Mouse (Mus musculus) cerebellum, postnatal 36 days (tissue): ENCODE measurements around the gene Gm49510.

ENCODE experiments used
- DNase-seq, 2 experiments: peaks; one replicate each; pipeline ENCODE4 v3.0.0; 2021 to 2022; ENCODE audit warnings: mixed read lengths in 2 of 2

Gene Gm49510

DNA sequence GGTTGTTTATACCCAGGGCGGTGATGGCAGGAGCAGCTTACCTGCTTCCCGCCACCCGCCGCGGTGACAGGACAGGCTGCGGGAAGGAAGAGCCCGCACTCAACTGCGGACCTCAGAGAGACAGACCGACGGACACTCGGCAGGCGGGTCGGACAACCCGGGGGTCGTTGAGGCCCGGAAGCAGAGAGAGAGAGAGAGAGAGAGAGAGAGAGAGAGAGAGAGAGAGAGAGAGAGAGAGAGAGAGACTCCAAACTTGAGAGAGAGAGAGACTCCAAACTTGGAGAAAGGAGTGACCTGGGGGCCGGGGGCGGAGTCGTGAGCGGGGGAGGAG lies at the start of gene Gm49510:
Gene Gm49510 (plus strand): TSS at position 259 of the 331 bp plus-strand sequence.
- DNase-seq, result no peak

DNA sequence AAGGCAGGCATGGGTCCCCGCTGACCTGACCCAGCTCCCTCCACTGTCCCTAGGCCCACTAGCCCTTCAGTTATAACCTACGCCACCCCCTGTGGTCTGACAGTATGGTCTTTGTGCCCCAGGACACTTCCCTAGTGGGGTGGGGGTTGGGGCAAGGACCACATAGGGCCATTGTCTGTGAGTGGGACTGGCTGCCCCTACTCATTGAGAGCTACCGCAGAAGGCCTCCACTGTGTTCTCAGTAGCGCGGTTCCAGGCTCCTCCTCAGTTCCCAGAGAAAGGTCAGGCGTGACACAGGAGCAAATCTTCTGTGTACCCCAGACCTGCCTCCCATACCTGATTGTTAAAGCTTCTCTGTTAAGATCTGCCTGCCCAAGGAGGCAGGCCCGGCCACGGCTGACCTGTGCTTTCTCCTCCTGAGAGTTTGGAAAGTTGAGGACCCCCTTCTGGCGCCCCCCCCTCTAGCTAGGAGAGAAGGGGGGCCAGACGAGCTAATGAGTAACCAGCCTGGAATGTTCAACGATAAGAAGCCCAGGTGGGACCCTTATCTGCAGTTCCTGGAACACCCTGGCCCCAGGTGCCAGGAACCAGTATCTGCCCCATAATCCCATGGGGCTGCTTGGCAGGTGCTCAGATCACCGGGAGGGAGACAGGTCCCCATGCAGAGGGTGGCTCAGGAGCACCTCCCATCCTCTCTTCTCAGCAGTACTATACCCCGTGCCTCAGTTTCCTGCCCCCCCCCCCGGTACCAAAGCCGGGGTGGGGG lies 49.2 kb upstream of the Gm49510 start:
- no peak for DNase-seq

DNA sequence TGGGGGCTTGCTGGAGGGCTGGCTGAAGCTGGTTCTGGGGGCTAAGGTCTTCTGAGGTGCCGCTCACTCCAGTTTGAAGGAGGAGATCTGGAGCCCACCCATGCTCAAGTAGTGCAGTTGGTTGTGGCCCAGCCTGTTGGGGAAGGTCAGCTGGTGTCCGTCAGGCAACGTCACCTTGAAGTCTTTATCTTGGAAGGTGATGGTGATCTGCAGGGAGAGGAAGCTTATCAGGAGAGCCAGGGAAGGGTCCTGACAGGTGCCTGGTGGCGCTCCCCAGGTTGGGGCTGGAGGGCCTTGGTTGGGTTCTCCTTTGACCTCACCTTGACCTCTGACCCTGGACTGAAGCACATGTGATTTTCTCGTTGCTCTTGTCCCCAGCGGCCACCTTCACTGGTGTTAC lies 48.5 kb upstream of the Gm49510 start:
- no peak for DNase-seq

DNA sequence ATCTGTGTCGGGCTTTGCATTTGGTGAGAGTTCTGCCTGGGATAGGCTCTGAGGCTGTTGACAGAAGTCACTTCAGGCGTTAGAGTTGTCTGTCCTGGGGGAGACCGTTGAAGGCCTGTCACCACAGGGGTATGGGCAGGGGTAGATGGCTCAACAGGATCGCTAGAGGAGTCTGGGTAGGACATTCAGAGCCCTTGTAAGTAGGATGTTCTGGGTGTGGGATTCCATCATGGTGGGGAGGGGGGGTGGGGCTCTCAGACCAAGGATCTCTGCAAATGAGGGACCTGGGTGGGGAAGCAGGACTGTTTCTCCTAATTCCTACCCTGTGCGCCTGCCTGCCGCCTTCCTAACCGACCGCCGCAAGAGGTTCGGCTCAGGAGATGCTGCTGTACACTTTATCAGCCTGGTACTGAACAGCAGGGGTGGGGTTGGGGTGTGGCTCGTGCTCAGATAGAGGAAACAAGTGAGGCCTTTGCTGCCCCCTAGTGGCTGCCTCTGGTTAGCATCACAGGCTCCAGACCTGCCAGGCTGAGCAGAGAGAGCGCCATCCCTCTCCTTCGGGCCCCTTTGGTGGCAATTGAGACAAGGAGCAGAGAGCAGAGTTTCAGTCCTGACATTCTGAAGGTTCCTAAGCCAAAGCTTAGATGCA lies 47.8 kb upstream of the Gm49510 start:
- peak; percentile 94 to 96 for DNase-seq

DNA sequence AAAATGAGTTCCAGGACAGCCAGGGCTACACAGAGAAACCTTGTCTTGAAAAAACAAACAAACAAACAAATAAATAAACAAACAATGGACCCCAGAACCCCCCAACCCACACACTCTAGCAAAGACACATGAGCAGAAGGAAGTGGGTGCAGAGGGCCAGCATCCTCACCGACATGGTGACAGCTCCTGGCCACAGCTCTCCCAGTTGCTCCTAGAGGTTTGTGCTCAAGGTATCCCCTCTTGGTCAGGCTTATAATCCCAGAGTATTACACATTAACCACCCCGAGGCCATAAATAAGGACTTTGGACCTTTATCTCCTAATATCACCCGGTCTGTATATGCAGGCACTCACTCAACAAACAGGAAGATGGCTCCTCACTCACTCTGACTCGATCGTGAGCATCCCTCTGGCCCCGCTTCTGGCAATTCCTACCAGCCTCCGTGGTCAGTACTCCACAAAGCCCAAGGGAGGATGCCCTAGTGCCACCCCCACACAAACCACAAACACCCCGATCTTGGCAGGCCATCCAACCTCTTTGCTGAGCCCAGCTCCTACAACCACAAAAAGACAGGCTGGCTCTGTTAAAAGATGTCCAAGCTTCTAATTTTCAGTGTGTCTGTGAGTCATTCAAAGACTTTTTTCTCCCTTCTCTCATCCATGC lies 44.0 kb upstream of the Gm49510 start, which contains the start of gene Lgals2:
Gene Lgals2 (minus strand): TSS at position 227 of the 663 bp plus-strand sequence.
- no peak for DNase-seq

DNA sequence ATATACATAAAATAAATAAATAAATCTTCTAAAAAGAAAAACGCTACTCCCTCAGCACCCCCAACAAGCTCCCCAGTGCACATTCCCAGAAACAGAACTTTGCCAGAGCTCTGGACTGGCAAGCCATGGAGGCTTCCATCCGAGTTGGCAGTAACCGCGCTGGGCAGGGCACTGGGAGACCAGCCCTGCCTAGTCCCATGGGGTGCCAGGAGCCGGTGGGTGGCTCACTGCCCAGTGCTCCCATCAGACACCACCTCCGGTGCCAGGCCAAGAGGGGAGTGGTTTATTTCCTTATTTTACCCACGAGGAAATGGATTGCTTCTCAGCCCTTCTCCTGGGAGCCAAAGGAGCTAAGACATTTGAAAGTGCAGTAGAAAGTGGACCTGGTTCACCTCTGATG lies 42.5 kb upstream of the Gm49510 start:
- peak; percentile 48 to 62 for DNase-seq

DNA sequence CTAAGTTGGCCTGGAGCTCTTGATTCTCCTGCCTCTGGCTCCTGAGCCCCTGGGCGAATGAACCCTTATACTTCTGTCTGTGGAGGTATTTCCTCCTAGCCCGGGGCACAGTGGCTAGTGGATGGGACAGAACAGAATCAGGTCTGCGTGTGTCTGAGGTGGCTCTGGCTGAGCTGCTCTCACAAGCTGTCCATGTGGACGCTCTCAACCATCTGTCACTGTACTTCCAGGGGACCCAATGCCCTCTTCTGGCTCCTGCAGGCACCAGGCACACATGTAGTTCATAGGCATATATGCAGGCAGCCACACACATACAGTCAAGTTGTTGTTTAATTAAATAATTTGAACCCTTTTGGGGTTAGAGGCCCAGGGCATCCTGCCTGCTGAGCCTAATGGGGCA lies 40.2 kb upstream of the Gm49510 start:
- DNase-seq, result peak; percentile 65 to 72

DNA sequence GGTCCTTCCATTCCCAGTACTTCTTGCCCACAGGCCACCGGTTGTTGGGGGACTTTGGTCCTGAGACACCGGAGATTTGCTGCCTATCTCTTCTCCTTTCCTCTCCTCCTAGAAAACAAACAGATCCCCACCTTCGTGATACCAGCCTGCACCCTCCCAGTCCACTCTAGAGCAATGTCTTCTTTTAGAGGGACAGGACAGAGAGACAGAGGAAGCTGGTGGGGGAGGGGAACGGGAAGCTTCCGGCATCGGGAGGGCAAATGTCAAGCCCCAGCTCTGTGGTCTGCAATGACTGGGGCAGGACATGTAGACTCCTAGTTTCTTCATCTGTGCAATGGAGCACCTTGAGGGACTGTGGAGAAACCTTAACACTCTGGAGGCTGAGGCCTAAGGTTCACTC lies 39.8 kb upstream of the Gm49510 start:
- no peak for DNase-seq

DNA sequence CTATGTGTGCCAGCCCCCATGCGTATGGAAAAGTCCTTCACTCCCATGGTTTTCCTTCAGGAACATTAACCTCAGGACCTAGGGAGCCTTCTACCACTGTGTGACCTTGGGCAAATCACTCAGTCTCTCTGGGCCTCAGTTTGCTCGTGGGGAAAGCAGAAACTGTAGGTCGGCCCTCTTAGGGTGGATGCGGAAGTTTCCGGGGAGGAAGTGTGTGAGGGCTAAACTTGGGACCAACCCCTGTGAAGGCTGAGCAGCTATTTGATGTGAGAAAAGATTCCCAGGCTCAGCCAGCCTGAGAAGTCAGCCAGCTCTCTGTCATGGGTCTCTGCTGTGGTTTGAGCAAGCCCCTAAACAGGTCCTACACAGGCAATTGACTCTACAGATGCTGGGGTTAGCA lies 37.2 kb upstream of the Gm49510 start:
- DNase-seq, result no peak

DNA sequence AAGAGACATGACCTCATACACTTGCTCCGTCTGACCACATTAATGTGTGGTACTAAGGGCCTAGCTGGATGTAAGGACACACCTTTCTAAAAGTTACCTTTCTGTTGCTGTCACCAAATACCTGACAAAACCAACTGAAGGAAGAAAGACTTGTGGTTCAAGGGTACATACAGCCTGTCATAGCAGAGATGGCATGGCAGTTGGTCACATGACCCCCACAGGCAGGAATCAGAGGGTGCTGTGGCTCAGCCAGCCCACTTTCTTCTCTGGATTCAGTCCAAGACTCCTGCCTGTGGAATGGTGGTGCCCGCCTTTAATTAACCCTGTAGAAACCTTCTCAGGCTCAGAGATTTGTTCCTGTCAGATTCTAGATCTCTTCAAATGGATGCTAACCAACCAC lies 36.3 kb upstream of the Gm49510 start:
- DNase-seq, result no peak

DNA sequence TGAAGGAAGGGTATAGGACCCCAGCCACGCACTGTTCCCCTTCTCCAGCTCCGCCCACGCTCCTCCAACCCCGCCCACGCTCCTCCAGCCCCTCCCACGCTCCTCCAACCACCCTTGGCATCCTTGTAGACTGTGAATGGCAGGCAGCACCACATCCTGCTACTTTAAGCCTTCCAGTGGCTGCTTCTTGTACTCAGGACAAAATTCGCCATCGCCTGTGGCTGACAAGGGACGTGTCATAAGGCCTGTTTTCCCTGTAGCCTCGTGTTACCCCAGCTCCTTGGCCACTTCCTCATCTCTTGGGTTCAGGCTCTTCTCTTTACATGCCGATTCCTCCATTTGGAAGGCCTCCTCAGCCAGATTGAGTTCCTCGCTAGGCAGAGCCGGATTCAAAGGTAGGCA lies 35.6 kb upstream of the Gm49510 start:
- no peak for DNase-seq

DNA sequence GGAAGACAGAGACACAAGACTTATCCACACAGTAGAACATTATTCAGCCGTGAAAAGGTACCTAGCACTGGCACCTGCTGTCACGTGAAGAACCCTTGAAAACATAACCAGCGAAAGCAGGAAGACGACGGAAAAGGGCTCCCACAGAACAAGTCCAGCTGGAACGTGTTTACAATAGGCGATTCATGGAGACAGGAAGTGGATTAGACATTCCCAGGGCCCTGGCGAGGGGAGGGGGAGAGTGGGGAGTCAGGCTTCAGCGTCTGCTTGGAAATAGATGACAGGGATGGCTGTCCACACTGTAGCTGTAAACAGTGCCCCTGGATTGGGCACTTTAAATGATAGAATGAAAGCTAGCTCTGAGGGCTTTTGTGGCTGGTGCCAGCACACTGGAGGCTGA lies 31.1 kb upstream of the Gm49510 start:
- no peak for DNase-seq

DNA sequence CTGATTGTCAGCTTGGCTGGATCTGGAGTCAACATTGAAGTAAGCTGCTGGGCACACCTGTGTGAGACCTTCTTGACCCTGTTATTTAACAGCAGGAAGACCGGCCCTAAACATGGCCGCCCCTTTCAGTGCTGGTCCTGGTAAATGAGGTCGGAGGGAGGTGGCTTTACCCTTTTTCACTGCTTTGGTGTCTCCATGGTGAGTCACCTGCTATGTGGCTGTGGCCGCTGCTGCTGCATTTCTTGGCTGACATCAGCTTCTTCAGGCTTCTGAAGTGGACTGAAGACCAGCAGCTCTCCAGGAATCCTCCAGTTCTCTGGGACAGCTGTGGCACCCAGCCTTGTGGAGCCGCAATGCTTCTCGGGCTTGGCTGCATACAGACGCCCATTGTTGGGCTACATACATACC lies 30.6 kb upstream of the Gm49510 start:
- DNase-seq, result no peak

DNA sequence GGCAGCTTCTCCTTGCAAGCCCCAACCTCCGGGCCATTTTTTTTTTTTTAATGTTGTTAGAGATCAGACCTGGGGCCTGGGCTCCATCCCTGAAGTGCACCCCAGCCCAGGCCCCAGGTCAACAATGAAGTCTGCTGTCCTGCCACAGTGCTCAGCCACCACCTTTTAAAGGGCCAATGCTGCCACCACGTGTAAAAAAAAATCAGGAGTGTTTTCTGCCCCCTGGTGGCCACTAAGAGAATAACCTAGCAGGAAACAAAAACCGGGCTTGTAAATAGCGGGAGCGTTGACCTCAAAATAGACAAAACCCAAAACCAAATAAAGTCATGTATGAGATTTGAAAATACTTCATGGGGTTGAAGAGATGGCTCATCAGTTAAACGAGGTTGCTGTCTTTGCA lies 29.7 kb upstream of the Gm49510 start:
- peak; percentile 57 to 65 for DNase-seq

DNA sequence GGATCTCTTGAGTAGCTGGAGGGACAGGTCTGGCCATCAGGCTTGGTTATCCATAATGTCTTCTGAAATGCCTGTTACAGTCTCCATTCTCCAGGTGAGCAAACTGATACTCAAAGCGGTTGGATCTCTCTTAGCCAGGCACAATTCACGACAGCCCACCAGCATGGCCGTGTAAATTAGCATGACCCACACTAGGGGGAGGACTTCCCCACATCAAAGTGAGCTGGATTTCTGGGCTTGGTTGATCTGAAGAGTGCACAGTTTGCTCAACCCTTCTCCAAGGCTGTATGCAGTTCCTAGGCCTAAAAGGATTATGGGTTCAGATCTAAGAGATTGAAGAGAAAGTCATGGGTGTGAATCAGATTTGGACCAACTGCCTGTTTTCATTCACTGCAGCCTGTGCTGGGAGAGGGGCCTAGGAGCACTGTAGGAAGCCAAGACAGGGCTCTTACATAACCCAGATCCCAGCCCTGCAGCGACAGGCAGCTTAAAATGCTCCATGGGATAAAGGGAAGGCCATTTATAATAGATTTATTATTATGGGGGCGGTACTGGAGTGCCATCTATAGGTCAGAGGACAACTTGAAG lies 27.4 kb upstream of the Gm49510 start:
- DNase-seq, result no peak

DNA sequence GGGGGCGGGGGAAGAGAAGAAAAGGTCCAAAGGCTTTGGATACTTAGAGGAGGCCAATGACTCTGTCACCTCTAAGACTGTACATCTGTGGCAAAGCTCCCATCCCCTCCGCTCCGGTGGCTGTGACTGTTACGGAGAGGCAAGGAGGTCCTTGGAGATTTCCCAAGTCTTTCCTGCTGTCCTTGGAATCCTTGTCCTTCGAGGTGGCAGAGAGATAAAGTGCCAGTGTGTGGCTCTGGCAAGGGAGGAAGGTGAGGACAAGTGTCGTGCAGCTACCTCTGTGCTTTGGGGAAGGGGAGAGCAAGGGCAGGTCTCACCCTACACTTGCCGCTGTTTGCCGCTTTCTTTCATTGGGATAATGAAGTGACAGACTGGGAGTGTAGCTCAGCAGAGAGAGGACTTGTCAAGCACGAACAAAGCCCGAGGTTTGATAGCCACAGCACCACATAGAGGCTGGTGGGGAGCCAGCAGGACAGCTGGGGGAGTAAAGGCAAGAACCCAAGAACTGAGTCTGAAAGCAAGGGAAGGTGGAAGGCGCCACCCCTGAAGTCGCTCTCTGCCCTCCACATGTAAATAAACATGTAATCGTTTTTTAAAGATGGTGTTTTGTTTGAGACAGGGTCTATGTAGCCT lies 25.5 kb upstream of the Gm49510 start:
- DNase-seq, result no peak

DNA sequence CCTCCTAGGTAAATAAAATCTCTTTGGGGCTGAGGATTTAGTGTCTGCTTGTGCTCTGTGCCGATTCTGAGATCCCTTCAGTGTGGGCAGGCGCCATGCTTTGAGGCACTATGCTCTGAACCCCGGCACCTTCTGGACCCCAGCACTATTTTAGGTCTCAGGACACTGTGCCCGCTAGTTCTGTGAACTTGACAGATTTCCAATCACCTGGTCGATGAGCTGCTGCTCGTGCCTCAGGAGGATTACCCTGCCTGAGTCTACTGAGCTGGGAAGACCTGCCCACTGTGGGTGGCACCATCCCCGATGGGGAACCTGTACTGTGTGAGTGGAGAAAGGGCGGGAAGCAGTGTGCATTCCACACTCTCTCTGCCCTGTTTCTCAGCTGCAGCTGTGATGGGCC lies 24.5 kb upstream of the Gm49510 start:
- DNase-seq, result no peak

DNA sequence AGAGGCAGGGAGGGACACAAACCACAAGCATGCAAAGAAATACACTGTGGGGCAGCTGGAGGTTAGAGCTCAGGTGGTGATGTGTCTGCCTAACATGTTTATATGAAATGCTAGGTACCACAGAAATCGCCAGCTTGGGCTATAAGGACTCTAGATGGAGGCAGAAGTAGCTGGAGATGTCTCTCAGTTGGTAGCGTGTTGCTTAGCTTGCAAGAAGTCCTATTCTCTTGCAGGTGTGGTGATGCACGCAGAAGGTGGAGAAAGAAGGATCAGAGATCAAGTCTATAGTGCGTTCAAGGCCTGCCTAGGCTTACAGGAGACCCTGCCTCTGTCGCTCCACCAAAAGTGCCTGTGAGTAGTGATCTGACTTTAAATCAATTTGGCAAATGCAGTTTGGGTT lies 23.9 kb upstream of the Gm49510 start:
- DNase-seq, result no peak

DNA sequence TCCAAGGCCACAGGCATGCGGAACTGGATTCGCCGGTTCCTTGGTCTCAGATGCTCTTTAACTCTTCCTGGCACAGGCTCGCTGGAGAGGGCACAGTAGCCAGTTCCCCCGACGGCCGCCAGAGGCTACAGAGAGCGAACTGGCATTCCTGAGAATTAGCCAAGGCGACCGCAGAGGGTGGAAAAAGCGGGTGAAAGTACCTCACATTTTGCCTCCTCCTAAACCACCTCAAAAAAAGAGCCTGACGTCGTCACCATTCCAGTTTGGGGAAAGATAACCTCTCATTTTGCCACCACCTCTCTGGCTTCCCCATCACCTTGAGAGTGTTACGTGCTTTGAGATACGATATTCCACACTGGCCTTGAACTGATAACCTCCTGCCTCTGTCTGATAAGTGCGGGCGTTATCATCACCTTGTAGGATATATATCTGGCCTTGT lies 23.2 kb upstream of the Gm49510 start:
- DNase-seq, result peak; percentile 83 to 84

DNA sequence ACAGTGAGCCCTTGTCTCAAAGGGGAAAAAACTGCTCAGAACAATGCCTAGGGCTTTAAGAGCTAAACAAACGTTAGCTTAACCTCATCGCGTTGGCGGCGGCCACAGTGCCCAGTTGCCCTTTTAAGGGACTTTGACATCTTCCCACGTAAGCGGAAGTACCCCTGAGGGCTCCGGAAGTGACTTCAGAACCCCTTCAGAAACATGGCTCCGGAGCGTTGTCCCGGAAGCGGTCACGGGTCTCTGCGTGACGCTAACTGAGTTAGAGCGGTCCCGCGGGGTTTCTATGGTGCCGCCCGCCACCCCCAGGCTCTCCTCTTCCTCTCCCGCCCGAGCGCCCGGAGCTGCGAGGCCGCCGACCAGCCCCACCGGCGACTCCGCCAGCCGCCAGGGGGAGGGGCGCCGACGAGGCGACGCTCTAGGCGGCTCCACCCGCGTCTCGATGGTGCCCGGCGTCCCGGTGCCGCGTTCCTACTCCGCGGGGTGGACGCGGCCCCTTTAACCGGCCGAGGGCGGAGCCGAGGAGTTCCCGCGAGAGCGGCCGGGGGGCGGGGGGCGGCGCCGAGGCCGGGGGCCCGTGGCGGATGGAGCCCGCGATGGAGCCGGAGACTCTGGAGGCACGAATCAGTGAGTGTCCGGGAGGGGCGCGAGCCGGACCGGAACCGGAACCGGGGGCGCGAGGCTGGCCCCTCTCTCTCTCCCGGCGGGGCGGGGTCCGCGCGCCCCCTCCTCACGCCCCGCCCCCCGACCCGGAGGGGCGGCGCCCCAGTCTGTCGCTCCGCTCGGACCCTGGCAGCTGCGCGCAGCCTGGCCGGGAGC lies 22.3 kb upstream of the Gm49510 start, which contains the start of gene Gga1:
Gene Gga1 (plus strand): TSS at position 200 of the 819 bp plus-strand sequence.
- DNase-seq, result peak; percentile 90 to 95

DNA sequence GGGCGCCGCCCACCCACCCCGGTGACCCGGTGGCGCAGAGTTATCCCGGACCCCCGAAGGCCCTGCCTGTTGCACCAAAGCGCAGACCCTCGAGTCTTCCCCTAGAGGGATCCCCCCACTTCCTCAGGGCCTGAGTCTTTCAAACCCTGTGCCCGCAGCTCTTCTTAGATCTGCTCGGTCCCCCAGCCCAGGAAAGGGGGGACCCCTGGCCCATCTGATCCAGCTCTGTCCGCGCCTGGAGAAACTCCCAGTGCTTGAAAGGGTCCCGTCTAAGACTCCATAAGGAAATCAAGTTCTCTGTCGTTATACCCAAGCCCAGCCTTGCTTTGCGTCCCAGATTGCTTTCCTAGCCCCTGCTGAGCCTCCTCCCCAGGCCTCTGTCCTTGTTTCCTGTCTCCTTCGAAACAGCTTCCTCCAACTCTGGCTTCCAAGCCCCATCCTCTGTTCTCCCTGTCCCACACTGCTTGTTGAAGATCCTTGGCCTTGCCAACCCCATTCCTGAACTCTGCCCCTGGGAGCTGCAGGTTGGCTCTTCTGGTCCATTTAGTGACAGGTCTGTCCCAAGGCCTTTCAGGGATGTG lies 21.6 kb upstream of the Gm49510 start:
- DNase-seq, result peak in 1 of 2 experiments; percentile 34
